Mouse (Mus musculus) hindbrain, embryonic 11.5 days (tissue): Measurements from ENCODE around the gene Dnah7c. TPM values are rescaled to one million over a fixed set of nuclear protein-coding genes. Genes with fewer than 3 reads are reported as not detected.
"Not testable (repeated sequence)": the region's sequence is repeated elsewhere in the genome, so short reads cannot be mapped to it uniquely, and the experiment has no call there.

Experiments
- ATAC-seq: fragments of 200-750 bp; cut with Nextera tagmentation; 2 replicates; pipeline ENCODE4 v1.8.0; 2017; ENCODE audit warnings: mild to moderate bottlenecking, moderate TSS enrichment, moderate library complexity; ENCODE audit not compliant: low FRiP score
- DNase-seq: peaks from one replicate; pipeline ENCODE4 v3.0.0-alpha.2; 2015; ENCODE audit warnings: low spot score
- H3K27ac ChIP-seq: fragments of 300-500 bp; sonication (generic); 2 replicates; pipeline ENCODE4 v1.5.1; 2014; ENCODE audit warnings: mild to moderate bottlenecking, low read depth, low read length
- H3K27me3 ChIP-seq: fragments of 300-500 bp; sonication (generic); 2 replicates; pipeline ENCODE4 v1.6.1; 2014; ENCODE audit warnings: mild to moderate bottlenecking, low read length, moderate library complexity, mixed read lengths; ENCODE audit not compliant: control insufficient read depth, insufficient read depth
- H3K36me3 ChIP-seq: fragments of 300-500 bp; sonication (generic); 2 replicates; pipeline ENCODE4 v1.6.1; 2014; ENCODE audit warnings: mild to moderate bottlenecking, low read length, moderate library complexity, mixed read lengths; ENCODE audit not compliant: control insufficient read depth, insufficient read depth
- H3K4me1 ChIP-seq: fragments of 300-500 bp; sonication (generic); replicated peaks from 2 replicates; pipeline ENCODE4 v1.6.1; 2014; ENCODE audit warnings: low read length, mixed read lengths; ENCODE audit not compliant: control insufficient read depth, insufficient read depth
- H3K4me2 ChIP-seq: fragments of 300-500 bp; sonication (generic); replicated peaks from 2 replicates; pipeline ENCODE4 v1.6.1; 2014; ENCODE audit warnings: mild to moderate bottlenecking, low read depth, low read length
- H3K4me3 ChIP-seq: fragments of 300-500 bp; sonication (generic); 2 replicates; pipeline ENCODE4 v1.5.1; 2014; ENCODE audit warnings: low read depth, low read length
- H3K9ac ChIP-seq: fragments of 300-500 bp; sonication (generic); 2 replicates; pipeline ENCODE4 v1.6.1; 2014; ENCODE audit warnings: low read depth, low read length
- H3K9me3 ChIP-seq: fragments of 300-500 bp; sonication (generic); 2 replicates; pipeline ENCODE4 v1.6.1; 2016; ENCODE audit warnings: low read length; ENCODE audit not compliant: control insufficient read depth
- WGBS: fragments of 180-500 bp; shearing (Covaris S2); extraction: QIAGEN DNeasy Blood & Tissue Kit; methylation state at CpG from one replicate; pipeline ENCODE4 v1.1.7; 2014; 5-methylcytosine and 5-hydroxymethylcytosine counted together
- polyA plus RNA-seq: library from polyadenylated mRNA; unstranded; fragments of >200 nt; fragmentation: Nextera tagmentation; extraction: Ambion mirVana; gene quantifications from 2 replicates; pipeline ENCODE4 v1.2.1, GENCODE M21; 2014

Gene Dnah7c
- polyA plus RNA-seq, 1 experiment from 2014 or later, result 0.22 TPM

GRCm38 (mm10) chr1:46769318-46769717 lies 343.9 kb downstream of the Dnah7c start:
- ATAC-seq, H3K36me3 ChIP-seq, H3K4me2 ChIP-seq, DNase-seq, H3K4me1 ChIP-seq, H3K4me3 ChIP-seq, H3K9ac ChIP-seq, H3K27me3 ChIP-seq, H3K27ac ChIP-seq, H3K9me3 ChIP-seq: not testable (repeated sequence)

GRCm38 (mm10) chr1:46770077-46770695 lies 344.8 kb downstream of the Dnah7c start:
- WGBS, result 83% methylated on average over 7 of the region's 7 CpGs
- not testable (repeated sequence) for H3K27ac ChIP-seq, H3K36me3 ChIP-seq, H3K4me2 ChIP-seq, H3K27me3 ChIP-seq, DNase-seq, ATAC-seq, H3K4me1 ChIP-seq, H3K9ac ChIP-seq, H3K9me3 ChIP-seq, H3K4me3 ChIP-seq

GRCm38 (mm10) chr1:46782227-46782626 lies 356.8 kb downstream of the Dnah7c start:
- not testable (repeated sequence) for ATAC-seq, H3K9me3 ChIP-seq, H3K27me3 ChIP-seq, H3K4me2 ChIP-seq, H3K4me3 ChIP-seq, H3K36me3 ChIP-seq, H3K9ac ChIP-seq, H3K4me1 ChIP-seq, H3K27ac ChIP-seq, DNase-seq
- WGBS, result 88% methylated on average over 4 of the region's 4 CpGs

GRCm38 (mm10) chr1:46805074-46805473 lies 379.7 kb downstream of the Dnah7c start:
- ATAC-seq, result no peak
- H3K4me1 ChIP-seq, result no peaks in the 10 kb centered on the region
- no peak overlapping the region for H3K27ac ChIP-seq
- no peak for DNase-seq
- no peaks in the 10 kb centered on the region for H3K27me3 ChIP-seq
- WGBS, result 76% methylated on average over 1 of the region's 1 CpGs
- no peaks in the 10 kb centered on the region for H3K9me3 ChIP-seq
- H3K4me3 ChIP-seq, result no peak overlapping the region
- H3K9ac ChIP-seq, result no peak overlapping the region
- no peaks in the 10 kb centered on the region for H3K36me3 ChIP-seq
- no peak overlapping the region for H3K4me2 ChIP-seq

GRCm38 (mm10) chr1:46808630-46809029 lies 383.2 kb downstream of the Dnah7c start:
- ATAC-seq, H3K4me2 ChIP-seq, H3K27me3 ChIP-seq, H3K9me3 ChIP-seq, DNase-seq, H3K36me3 ChIP-seq, H3K9ac ChIP-seq, H3K4me1 ChIP-seq, H3K4me3 ChIP-seq, H3K27ac ChIP-seq: not testable (repeated sequence)
- 91% methylated on average over 4 of the region's 4 CpGs for WGBS

GRCm38 (mm10) chr1:46817934-46818333 lies 392.5 kb downstream of the Dnah7c start:
- Histone ChIP-seq H3K36me3 (peaks cover 7% of the 10 kb centered on the region; the same call in 1 of the 2 replicates), H3K4me1 (no peaks in the 10 kb centered on the region), H3K27me3 (no peaks in the 10 kb centered on the region), H3K4me2 (no peak overlapping the region), H3K9me3 (no peaks in the 10 kb centered on the region), H3K9ac (no peak overlapping the region), H3K4me3 (no peak overlapping the region), H3K27ac (no peak overlapping the region)
- ATAC-seq, result no peak
- DNase-seq, result no peak
- WGBS, result 93% methylated on average over 5 of the region's 5 CpGs

- ATAC-seq, result no peak
- Histone ChIP-seq H3K9ac (no peak overlapping the region), H3K27ac (no peak overlapping the region), H3K4me1 (no peaks in the 10 kb centered on the region), H3K36me3 (peaks cover 7% of the 10 kb centered on the region; the same call in 1 of the 2 replicates), H3K4me3 (no peak overlapping the region), H3K9me3 (no peaks in the 10 kb centered on the region), H3K27me3 (no peaks in the 10 kb centered on the region), H3K4me2 (no peak overlapping the region)
- DNase-seq, result no peak
- WGBS, result 91% methylated on average over 4 of the region's 4 CpGs
These were observed 397.0 kb downstream of the Dnah7c start for GRCm38 (mm10) chr1:46822256-46822972.

GRCm38 (mm10) chr1:46830066-46830843 lies 404.9 kb downstream of the Dnah7c start:
- no peak for DNase-seq
- WGBS, result 75% methylated on average over 2 of the region's 2 CpGs

More at GRCm38 (mm10) chr1:46830066-46830843, 404.9 kb downstream of the Dnah7c start:
- Histone ChIP-seq H3K4me2 (no peak overlapping the region), H3K36me3 (no peaks in the 10 kb centered on the region), H3K27me3 (no peaks in the 10 kb centered on the region), H3K4me3 (no peak overlapping the region), H3K9me3 (no peaks in the 10 kb centered on the region), H3K4me1 (no peaks in the 10 kb centered on the region), H3K27ac (no peak overlapping the region), H3K9ac (no peak overlapping the region)
- no peak for ATAC-seq
